Mouse (Mus musculus) common myeloid progenitor, adult 5-6 weeks (primary cell): ENCODE data around the gene Cxcl15. TPM values are rescaled to one million over a fixed set of nuclear protein-coding genes. Genes with fewer than 3 reads are reported as not detected.
"Not testable (repeated sequence)": the region's sequence is repeated elsewhere in the genome, so short reads cannot be mapped to it uniquely, and the experiment has no call there.

Source experiments
- ATAC-seq: replicated peaks from 2 replicates; pipeline ENCODE4 v1.8.0; 2016; ENCODE audit warnings: low read depth, mild to moderate bottlenecking, moderate TSS enrichment, inconsistent platforms; ENCODE audit not compliant: poor library complexity, severe bottlenecking
- total RNA-seq: library from RNA; stranded (forward); fragments of 200-1000, 187-1606 nt; gene quantifications from 2 replicates; pipeline ENCODE4 v1.2.3, GENCODE M21; 2017

Cxcl15 gene
- total RNA-seq, 1 experiment from 2014 or later = not detected

- ATAC-seq = peak; percentile 72
Observed at GRCm38 (mm10) chr5:90789306-90790073, 4.8 kb upstream of the Cxcl15 start.

GRCm38 (mm10) chr5:90790074-90790502, 4.2 kb upstream of the Cxcl15 start:
- ATAC-seq = no peak

- ATAC-seq = not testable (repeated sequence)
Observed at GRCm38 (mm10) chr5:90795392-90795791, 1.1 kb downstream of the Cxcl15 start.

GRCm38 (mm10) chr5:90804574-90804973, 10.2 kb downstream of the Cxcl15 start:
- no peak for ATAC-seq

- no peak for ATAC-seq
Observed at GRCm38 (mm10) chr5:90806050-90806449, 11.7 kb downstream of the Cxcl15 start.

- no peak for ATAC-seq
Observed at GRCm38 (mm10) chr5:90807176-90807950, 13.0 kb downstream of the Cxcl15 start.

GRCm38 (mm10) chr5:90819756-90820155, 25.4 kb downstream of the Cxcl15 start:
- no peak for ATAC-seq

- ATAC-seq = 0 out of 2 replicates have a peak, but pooled peaks have one; percentile 29
Observed at GRCm38 (mm10) chr5:90832145-90832767, 37.9 kb downstream of the Cxcl15 start.

- no peak for ATAC-seq
Observed at GRCm38 (mm10) chr5:90832768-90833388, 38.5 kb downstream of the Cxcl15 start.

GRCm38 (mm10) chr5:90834436-90834835, 40.1 kb downstream of the Cxcl15 start:
- ATAC-seq = no peak

GRCm38 (mm10) chr5:90838582-90838981, 44.2 kb downstream of the Cxcl15 start:
- ATAC-seq = no peak

GRCm38 (mm10) chr5:90840902-90841869, 46.9 kb downstream of the Cxcl15 start:
- no peak for ATAC-seq

GRCm38 (mm10) chr5:90843891-90844290, 49.6 kb downstream of the Cxcl15 start:
- no peak for ATAC-seq

GRCm38 (mm10) chr5:90850096-90850495, 55.8 kb downstream of the Cxcl15 start:
- not testable (repeated sequence) for ATAC-seq

GRCm38 (mm10) chr5:90851391-90851790, 57.1 kb downstream of the Cxcl15 start:
- ATAC-seq = not testable (repeated sequence)
